Mouse (Mus musculus) ES-Bruce4 (cell line): ENCODE results near the gene Atp1a4. TPM values are rescaled to one million over a fixed set of nuclear protein-coding genes. Genes with fewer than 3 reads are reported as not detected.

Experiments
- H3K27ac ChIP-seq: 2 replicates; pipeline ENCODE4 v1.5.1; 2012; ENCODE audit warnings: low read length, inconsistent platforms; ENCODE audit not compliant: insufficient read depth
- H3K27me3 ChIP-seq: 2 replicates; pipeline ENCODE4 v1.6.1; 2012; ENCODE audit warnings: mild to moderate bottlenecking, low read length, inconsistent platforms; ENCODE audit not compliant: control insufficient read depth, poor library complexity, insufficient read depth, severe bottlenecking
- H3K36me3 ChIP-seq: 2 replicates; pipeline ENCODE4 v1.6.1; 2012; ENCODE audit warnings: inconsistent platforms, mild to moderate bottlenecking, low read length, moderate library complexity; ENCODE audit not compliant: control insufficient read depth, poor library complexity, insufficient read depth, severe bottlenecking
- H3K4me1 ChIP-seq: one replicate; pipeline ENCODE4 v1.8.1; 2011; ENCODE audit warnings: low read length; ENCODE audit not compliant: control insufficient read depth, insufficient read depth
- H3K4me3 ChIP-seq: 2 replicates; pipeline ENCODE4 v1.5.1; 2011; ENCODE audit warnings: low read depth, mild to moderate bottlenecking, low read length
- H3K9ac ChIP-seq: 2 replicates; pipeline ENCODE4 v1.6.1; 2012; ENCODE audit warnings: low read depth, mild to moderate bottlenecking, inconsistent platforms; ENCODE audit not compliant: poor library complexity, severe bottlenecking
- H3K9me3 ChIP-seq: replicated peaks from 2 replicates; pipeline ENCODE4 v1.6.1; 2012; ENCODE audit warnings: mild to moderate bottlenecking, low read length, inconsistent platforms; ENCODE audit not compliant: control insufficient read depth, poor library complexity, insufficient read depth, severe bottlenecking
- CTCF ChIP-seq: IDR thresholded peaks from one replicate; pipeline ENCODE4 v1.8.1; 2011; ENCODE audit warnings: low read depth, low read length
- EP300 ChIP-seq: IDR thresholded peaks from 2 replicates; pipeline ENCODE4 v1.6.1; 2011; ENCODE audit warnings: low read depth, low read length; ENCODE audit not compliant: insufficient read depth
- POLR2A ChIP-seq: IDR thresholded peaks from one replicate; pipeline ENCODE4 v1.8.1; 2011; ENCODE audit warnings: low read length; ENCODE audit not compliant: insufficient read depth
- polyA plus RNA-seq: library from polyadenylated mRNA; stranded (reverse); fragments of >200 nt; gene quantifications from 2 replicates; pipeline ENCODE4 v1.2.4, GENCODE M21; 2011; ENCODE audit warnings: low read depth; ENCODE audit not compliant: missing spikeins, insufficient read depth, insufficient read length

The Atp1a4 gene
- polyA plus RNA-seq, 1 experiment, result not detected

GRCm38 (mm10) chr1:172207111-172207584 lies 51.1 kb downstream of the Atp1a4 start:
- TF ChIP-seq CTCF, result no peak
- TF ChIP-seq POLR2A, result no peak
- TF ChIP-seq EP300, result no peak
- Histone ChIP-seq H3K27ac (no peak overlapping the region), H3K4me3 (no peak overlapping the region), H3K4me1 (peaks cover 15% of the 10 kb centered on the region), H3K36me3 (no peaks in the 10 kb centered on the region), H3K9ac (no peak overlapping the region), H3K9me3 (no peaks in the 10 kb centered on the region), H3K27me3 (no peaks in the 10 kb centered on the region)

- Histone ChIP-seq H3K27ac (no peak within 1 kb of the TSS), H3K9me3 (no peaks in the 10 kb centered on the region), H3K4me1 (peaks cover 17% of the 10 kb centered on the region), H3K36me3 (no peaks in the 10 kb centered on the region), H3K4me3 (peak within 1 kb of the TSS; percentile 84), H3K27me3 (no peaks in the 10 kb centered on the region), H3K9ac (peak within 1 kb of the TSS; percentile 64)
- TF ChIP-seq POLR2A (no peak), CTCF (no peak), EP300 (no peak)
Measured at GRCm38 (mm10) chr1:172206141-172206917, 51.9 kb downstream of the Atp1a4 start, which contains the start of gene Pea15a. Gene Pea15a (minus strand): TSS chr1:172206804.

DNA sequence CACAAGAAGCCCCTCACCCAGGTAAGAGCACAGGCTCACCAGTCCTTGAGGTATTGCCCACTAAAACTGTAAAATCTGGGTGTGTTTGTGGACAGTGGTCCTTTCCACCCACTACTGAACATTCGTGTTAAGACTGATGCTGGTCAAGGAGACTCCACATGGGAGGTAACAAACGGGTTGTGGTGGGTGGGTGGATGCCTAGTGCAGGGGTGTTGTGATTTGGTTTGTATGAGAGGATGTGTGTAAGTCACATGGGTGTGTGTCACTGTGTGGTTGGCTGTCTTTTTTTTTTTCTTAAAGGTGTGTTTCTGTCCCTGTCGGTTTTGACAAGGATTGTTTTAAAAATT lies 52.5 kb downstream of the Atp1a4 start:
- no peaks in the 10 kb centered on the region for H3K9me3 ChIP-seq
- no peak for TF ChIP-seq EP300
- no peak for TF ChIP-seq POLR2A
- no peak overlapping the region for H3K4me3 ChIP-seq
- H3K9ac ChIP-seq, result peak overlapping the region; percentile 64; the same call in 1 of the 2 replicates
- no peaks in the 10 kb centered on the region for H3K27me3 ChIP-seq
- no peaks in the 10 kb centered on the region for H3K36me3 ChIP-seq
- H3K27ac ChIP-seq, result no peak overlapping the region
- H3K4me1 ChIP-seq, result peaks cover 17% of the 10 kb centered on the region

- TF ChIP-seq POLR2A (no peak), EP300 (no peak), CTCF (no peak)
- Histone ChIP-seq H3K27me3 (no peaks in the 10 kb centered on the region), H3K4me1 (peaks cover 17% of the 10 kb centered on the region), H3K9me3 (no peaks in the 10 kb centered on the region), H3K4me3 (no peak overlapping the region), H3K9ac (no peak overlapping the region), H3K27ac (no peak overlapping the region), H3K36me3 (no peaks in the 10 kb centered on the region)
Measured at GRCm38 (mm10) chr1:172204814-172205740, 53.1 kb downstream of the Atp1a4 start.

DNA sequence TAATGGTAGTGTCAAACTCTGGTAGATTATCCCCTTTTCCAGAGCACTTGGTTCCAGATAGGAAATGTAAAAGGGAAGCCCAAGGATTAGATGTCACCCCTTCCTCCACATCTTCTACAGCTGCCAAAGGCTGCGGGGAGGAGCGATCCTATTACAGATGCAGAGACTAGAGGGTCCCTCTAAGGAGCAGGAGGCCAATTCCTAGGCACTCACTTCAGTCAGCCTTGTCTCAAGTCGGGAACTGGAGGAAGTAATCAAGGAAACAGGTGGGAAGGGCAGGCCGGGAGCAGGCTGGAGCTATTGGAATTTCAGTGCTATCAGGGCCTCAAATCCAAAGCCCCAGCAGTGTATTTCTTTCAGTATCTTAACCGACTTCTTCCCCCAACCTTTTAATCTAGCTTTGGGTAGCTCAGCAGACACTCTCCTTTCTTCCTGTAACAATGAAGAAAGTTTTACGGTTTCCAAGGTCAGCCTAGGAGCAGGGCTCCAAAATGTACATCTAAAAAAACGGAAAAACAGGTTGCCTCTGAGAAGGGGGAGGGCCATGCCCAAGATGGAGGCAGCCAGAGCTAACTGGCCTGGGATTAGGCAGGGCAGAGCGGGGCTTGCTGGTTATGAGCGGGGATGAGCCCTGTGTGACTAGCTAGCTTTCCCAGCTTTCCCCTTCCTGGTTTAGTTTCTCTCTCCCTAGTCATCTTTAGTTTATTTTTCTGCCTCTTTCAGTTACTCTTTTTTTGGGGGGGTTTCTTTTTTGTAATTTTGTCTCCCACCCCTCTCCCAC lies 54.0 kb downstream of the Atp1a4 start:
- no peak for TF ChIP-seq CTCF
- TF ChIP-seq POLR2A, result no peak
- TF ChIP-seq EP300, result no peak
- no peak overlapping the region for H3K4me3 ChIP-seq
- H3K27me3 ChIP-seq, result no peaks in the 10 kb centered on the region
- no peak overlapping the region for H3K9ac ChIP-seq
- H3K27ac ChIP-seq, result no peak overlapping the region
- 0 out of 2 replicates have a peak, but pooled peaks cover 2% of the 10 kb centered on the region for H3K36me3 ChIP-seq
- H3K9me3 ChIP-seq, result no peaks in the 10 kb centered on the region
- H3K4me1 ChIP-seq, result peaks cover 17% of the 10 kb centered on the region
